Comparison of ENCODE assay signal across 18 mouse cellular contexts in the genomic region with DNA sequence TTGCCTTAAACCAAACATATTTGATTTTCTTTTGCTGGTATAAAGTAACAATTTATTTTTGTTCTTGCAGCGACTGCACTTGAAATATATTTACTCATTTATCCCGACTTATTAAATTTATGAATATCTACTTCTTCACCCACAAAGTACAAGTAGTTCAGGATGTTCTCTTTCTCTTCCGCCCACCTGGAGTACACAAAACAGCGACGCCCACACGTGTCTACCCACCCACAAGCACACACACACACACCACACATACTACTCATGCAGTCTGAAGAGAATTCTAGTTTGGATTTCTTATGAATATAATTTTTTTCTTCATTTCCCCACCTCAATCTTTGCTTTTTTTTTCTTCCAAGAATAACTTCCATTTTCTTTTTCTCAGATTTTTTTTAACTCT. TPM values are rescaled to one million over a fixed set of nuclear protein-coding genes. Genes with fewer than 3 reads are reported as not detected.
"Had no signal": no experiment of that assay in that cellular context is flagged by ENCODE, and none has a peak within 500 bp of the region (broad histone marks: within the 10 kb centered on the region; RNA-seq: fewer than 3 reads in every experiment).

No protein-coding gene starts in this region.

- DNase-seq: gastrocnemius, adult 2 months; gastrocnemius, postnatal 10 days; gastrocnemius, postnatal 25 days; heart, adult 18-20 months; heart, postnatal 10 days; heart, postnatal 4 days; kidney, adult 18-20 months; kidney, adult 8-10 months; kidney, postnatal 10 days; kidney, postnatal 36 days; layer of hippocampus, adult 9-11 months; left cerebral cortex, postnatal 4 days had no signal

RNA-seq across cellular contexts. Expression of gene Cd2, which starts 37.9 kb away (rescaled TPM):
- total RNA-seq: gastrocnemius, adult 2 months; granulocyte monocyte progenitor cell, adult 5-6 weeks; layer of hippocampus, adult 18-20 months; layer of hippocampus, adult 8-10 months; layer of hippocampus, postnatal 14 days; layer of hippocampus, postnatal 36 days; left cerebral cortex, adult 18-20 months had no signal
